Mouse (Mus musculus) CH12.LX (cell line): ENCODE results near the gene Spdya. TPM values are rescaled to one million over a fixed set of nuclear protein-coding genes. Genes with fewer than 3 reads are reported as not detected.

Experiments
- DNase-seq: peaks from one replicate; pipeline ENCODE4 v3.0.0-alpha.2; 2013; ENCODE audit errors: extremely low read depth
- H3K27ac ChIP-seq: 2 replicates; pipeline ENCODE4 v1.5.1; 2012; ENCODE audit warnings: low read depth, mild to moderate bottlenecking, control low read depth, moderate library complexity; ENCODE audit not compliant: insufficient read depth
- H3K27me3 ChIP-seq: replicated peaks from 2 replicates; pipeline ENCODE3; 2012; ENCODE audit warnings: inconsistent platforms
- H3K36me3 ChIP-seq, 2 experiments: replicated peaks in 1 of 2; 2 replicates each; pipeline versions ENCODE3 to v1.6.1; 2012; ENCODE audit warnings: inconsistent platforms in 1 of 2, low read length in 1 of 2, mild to moderate bottlenecking in 1 of 2, mixed read lengths in 1 of 2, moderate library complexity in 1 of 2; ENCODE audit not compliant: control insufficient read depth in 1 of 2, insufficient read depth in 1 of 2
- H3K4me1 ChIP-seq, 2 experiments: 2 replicates each; pipeline ENCODE4 v1.6.1; 2012; ENCODE audit warnings: inconsistent platforms in 1 of 2, moderate library complexity in 1 of 2; ENCODE audit not compliant: insufficient read depth in 2 of 2, control insufficient read depth in 1 of 2
- H3K4me2 ChIP-seq: 2 replicates; pipeline ENCODE4 v1.6.1; 2012; ENCODE audit warnings: low read depth, mild to moderate bottlenecking, control low read depth; ENCODE audit not compliant: poor library complexity, insufficient read depth, severe bottlenecking
- H3K4me3 ChIP-seq, 3 experiments: fragments of 150-350 bp in 1 of 3; sonication (generic) in 1 of 3; replicated peaks in 1 of 3; 2 replicates each; pipeline versions ENCODE3 to v1.5.1; 2011 to 2012; ENCODE audit warnings: low read depth in 2 of 3, low read length in 2 of 3, mild to moderate bottlenecking in 2 of 3, moderate library complexity in 2 of 3, control low read depth in 1 of 3, improper control_type of control experiment in 1 of 3, inconsistent platforms in 1 of 3, mixed read lengths in 1 of 3; ENCODE audit not compliant: poor library complexity in 1 of 3
- H3K79me2 ChIP-seq: replicated peaks from 2 replicates; pipeline ENCODE4 v1.6.1; 2012; ENCODE audit warnings: mild to moderate bottlenecking, moderate library complexity; ENCODE audit not compliant: control insufficient read depth, poor library complexity, insufficient read depth, severe bottlenecking; ENCODE audit errors: extremely low read depth
- H3K9ac ChIP-seq: 2 replicates; pipeline ENCODE4 v1.6.1; 2012; ENCODE audit warnings: low read depth, mild to moderate bottlenecking, control low read depth, moderate library complexity; ENCODE audit not compliant: insufficient read depth
- H3K9me3 ChIP-seq: replicated peaks from 2 replicates; pipeline ENCODE3; 2012; ENCODE audit warnings: low read length, inconsistent platforms, mixed read lengths
- BHLHE40 ChIP-seq: IDR thresholded peaks from 2 replicates; pipeline ENCODE4 v1.6.1; 2011; ENCODE audit warnings: mild to moderate bottlenecking, low read depth, low read length, improper control_type of control experiment
- CHD1 ChIP-seq: IDR thresholded peaks from 2 replicates; pipeline ENCODE4 v1.6.1; 2012; ENCODE audit warnings: low read depth, low read length, improper control_type of control experiment, inconsistent platforms
- CHD2 ChIP-seq: IDR thresholded peaks from 2 replicates; pipeline ENCODE4 v1.6.1; 2011; ENCODE audit warnings: low read length, improper control_type of control experiment
- CTCF ChIP-seq, 2 experiments: IDR thresholded peaks in 1 of 2; conservative IDR thresholded peaks in 1 of 2; 2 replicates each; pipeline ENCODE4 v1.5.1; 2011 to 2012; ENCODE audit warnings: low read depth in 2 of 2, low read length in 2 of 2, improper control_type of control experiment in 1 of 2, inconsistent platforms in 1 of 2, mild to moderate bottlenecking in 1 of 2, moderate library complexity in 1 of 2
- E2F4 ChIP-seq: IDR thresholded peaks from 2 replicates; pipeline ENCODE4 v1.6.1; 2011; ENCODE audit warnings: low read depth, low read length, improper control_type of control experiment; ENCODE audit not compliant: insufficient replicate concordance
- ELF1 ChIP-seq: IDR thresholded peaks from 2 replicates; pipeline ENCODE4 v1.6.1; 2014; ENCODE audit warnings: low read depth, mild to moderate bottlenecking, inconsistent platforms, low read length, improper control_type of control experiment
- EP300 ChIP-seq: IDR thresholded peaks from 2 replicates; pipeline ENCODE4 v1.6.1; 2011; ENCODE audit warnings: low read length, improper control_type of control experiment
- ETS1 ChIP-seq: conservative IDR thresholded peaks from 2 replicates; pipeline ENCODE4 v1.6.1; 2012; ENCODE audit warnings: low read depth, mild to moderate bottlenecking, inconsistent platforms, low read length, improper control_type of control experiment, moderate library complexity
- GABPA ChIP-seq: IDR thresholded peaks from 2 replicates; pipeline ENCODE4 v1.6.1; 2012; ENCODE audit warnings: low read depth, low read length, improper control_type of control experiment, inconsistent platforms; ENCODE audit not compliant: insufficient replicate concordance
- HCFC1 ChIP-seq: IDR thresholded peaks from 2 replicates; pipeline ENCODE4 v1.6.1; 2012; ENCODE audit warnings: low read depth, mild to moderate bottlenecking, inconsistent platforms, low read length, improper control_type of control experiment
- IRF4 ChIP-seq: IDR thresholded peaks from 2 replicates; pipeline ENCODE4 v1.6.1; 2014; ENCODE audit warnings: low read depth, mild to moderate bottlenecking, inconsistent platforms, low read length, improper control_type of control experiment
- JUN ChIP-seq: IDR thresholded peaks from 2 replicates; pipeline ENCODE4 v1.6.1; 2011; ENCODE audit warnings: low read depth, mild to moderate bottlenecking, low read length, improper control_type of control experiment, moderate library complexity; ENCODE audit not compliant: insufficient read depth
- JUND ChIP-seq: conservative IDR thresholded peaks from 2 replicates; pipeline ENCODE4 v1.6.1; 2011; ENCODE audit warnings: low read depth, low read length, improper control_type of control experiment
- KAT2A ChIP-seq: IDR thresholded peaks from 2 replicates; pipeline ENCODE4 v1.6.1; 2012; ENCODE audit warnings: low read length, improper control_type of control experiment, inconsistent platforms; ENCODE audit not compliant: insufficient replicate concordance
- MAFK ChIP-seq: IDR thresholded peaks from 2 replicates; pipeline ENCODE4 v1.6.1; 2011; ENCODE audit warnings: low read length, improper control_type of control experiment; ENCODE audit not compliant: insufficient replicate concordance
- MAX ChIP-seq: IDR thresholded peaks from 2 replicates; pipeline ENCODE4 v1.6.1; 2011; ENCODE audit warnings: low read length, improper control_type of control experiment
- MAZ ChIP-seq: IDR thresholded peaks from 2 replicates; pipeline ENCODE4 v1.6.1; 2012; ENCODE audit warnings: low read depth, mild to moderate bottlenecking, inconsistent platforms, low read length, improper control_type of control experiment, moderate library complexity
- MEF2A ChIP-seq: IDR thresholded peaks from 2 replicates; pipeline ENCODE4 v1.6.1; 2014; ENCODE audit warnings: low read depth, mild to moderate bottlenecking, inconsistent platforms, low read length, improper control_type of control experiment, borderline replicate concordance
- MXI1 ChIP-seq: IDR thresholded peaks from 2 replicates; pipeline ENCODE4 v1.6.1; 2011; ENCODE audit warnings: mild to moderate bottlenecking, low read depth, low read length, improper control_type of control experiment
- MYC ChIP-seq: IDR thresholded peaks from 2 replicates; pipeline ENCODE4 v1.6.1; 2011; ENCODE audit warnings: low read depth, mild to moderate bottlenecking, improper control_type of control experiment, low read length
- NELFE ChIP-seq: IDR thresholded peaks from 2 replicates; pipeline ENCODE4 v1.6.1; 2011; ENCODE audit warnings: low read depth, low read length, improper control_type of control experiment
- NRF1 ChIP-seq: IDR thresholded peaks from 2 replicates; pipeline ENCODE4 v1.6.1; 2014; ENCODE audit warnings: low read depth, mild to moderate bottlenecking, inconsistent platforms, low read length, improper control_type of control experiment, moderate library complexity
- PAX5 ChIP-seq: IDR thresholded peaks from 2 replicates; pipeline ENCODE4 v1.6.1; 2012; ENCODE audit warnings: low read length, inconsistent platforms, mixed read lengths
- POLR2A ChIP-seq: IDR thresholded peaks from 2 replicates; pipeline ENCODE4 v1.6.1; 2011; ENCODE audit warnings: low read depth, mild to moderate bottlenecking, improper control_type of control experiment, low read length
- POLR2AphosphoS2 ChIP-seq: IDR thresholded peaks from 2 replicates; pipeline ENCODE4 v1.6.1; 2011; ENCODE audit warnings: low read depth, low read length, improper control_type of control experiment
- RAD21 ChIP-seq: IDR thresholded peaks from 2 replicates; pipeline ENCODE4 v1.6.1; 2011; ENCODE audit warnings: low read depth, mild to moderate bottlenecking, low read length, improper control_type of control experiment, moderate library complexity
- RCOR1 ChIP-seq: conservative IDR thresholded peaks from 2 replicates; pipeline ENCODE4 v1.6.1; 2012; ENCODE audit warnings: low read depth, mild to moderate bottlenecking, inconsistent platforms, low read length, improper control_type of control experiment
- SIN3A ChIP-seq: IDR thresholded peaks from 2 replicates; pipeline ENCODE4 v1.6.1; 2012; ENCODE audit warnings: low read length, improper control_type of control experiment, inconsistent platforms
- SMC3 ChIP-seq: IDR thresholded peaks from 2 replicates; pipeline ENCODE4 v1.6.1; 2011; ENCODE audit warnings: low read depth, low read length, improper control_type of control experiment
- TBP ChIP-seq: conservative IDR thresholded peaks from 2 replicates; pipeline ENCODE4 v1.6.1; 2011; ENCODE audit warnings: low read depth, low read length, improper control_type of control experiment
- UBTF ChIP-seq: IDR thresholded peaks from 2 replicates; pipeline ENCODE4 v1.6.1; 2012; ENCODE audit warnings: low read depth, mild to moderate bottlenecking, inconsistent platforms, low read length, improper control_type of control experiment, moderate library complexity
- USF1 ChIP-seq: IDR thresholded peaks from 2 replicates; pipeline ENCODE4 v1.6.1; 2014; ENCODE audit warnings: low read depth, mild to moderate bottlenecking, inconsistent platforms, low read length, improper control_type of control experiment
- USF2 ChIP-seq: conservative IDR thresholded peaks from 2 replicates; pipeline ENCODE4 v1.6.1; 2011; ENCODE audit warnings: low read depth, low read length, improper control_type of control experiment
- ZC3H11A ChIP-seq: IDR thresholded peaks from 2 replicates; pipeline ENCODE4 v1.6.1; 2012; ENCODE audit warnings: low read depth, mild to moderate bottlenecking, inconsistent platforms, low read length, improper control_type of control experiment
- ZKSCAN1 ChIP-seq: IDR thresholded peaks from 2 replicates; pipeline ENCODE4 v1.6.1; 2012; ENCODE audit warnings: low read depth, inconsistent platforms, low read length, improper control_type of control experiment, borderline replicate concordance
- ZMIZ1 ChIP-seq: IDR thresholded peaks from 2 replicates; pipeline ENCODE4 v1.6.1; 2012; ENCODE audit warnings: low read depth, mild to moderate bottlenecking, inconsistent platforms, low read length, improper control_type of control experiment
- ZNF384 ChIP-seq: IDR thresholded peaks from 2 replicates; pipeline ENCODE4 v1.6.1; 2012; ENCODE audit warnings: low read depth, low read length, improper control_type of control experiment, inconsistent platforms
- dilution Hi-C: fragments of 300-500 bp; cut with MboI; formaldehyde crosslinking; loops from 2 replicates; pipeline ENCODE4 v1.14.3; 2020; ENCODE audit warnings: low sequenced_read_pairs; ENCODE audit not compliant: extremely low pct_unique_long_range_greater_than_20kb, extremely low pct_ligation_motif_present
- in situ Hi-C: fragments of 300-500 bp; cut with MboI; formaldehyde crosslinking; loops from 3 replicates; pipeline ENCODE4 v1.14.3; 2019; ENCODE audit warnings: low sequenced_read_pairs, low pct_ligation_motif_present, low pct_unique_long_range_greater_than_20kb, mixed read lengths
- polyA plus RNA-seq: library from polyadenylated mRNA; unstranded; fragments of >175 nt; gene quantifications from 2 replicates; pipeline ENCODE4 v1.2.1, GENCODE M21; 2012; ENCODE audit warnings: low read depth; ENCODE audit not compliant: insufficient read length
- total RNA-seq, 2 experiments: library from RNA; depleted of rRNA; stranded (reverse); fragments of 300-350 nt in 1 of 2; fragments of >200 nt in 1 of 2; gene quantifications; 2 replicates each; pipeline ENCODE4 v1.2.3; 2012 to 2014

Gene Spdya
- total and polyA plus RNA-seq, 3 experiments, result 0.04 to 0.80 TPM; not detected in 1

- dilution Hi-C loops (no loop called here), in situ Hi-C loops (no loop called here)
- Histone ChIP-seq H3K4me1 (peaks cover 0 to 14% of the 10 kb centered on the region in 2 experiments; a peak in 2 of 4 replicates), H3K4me2 (peak within 1 kb of the TSS; percentile 54; the same call in 1 of the 2 replicates), H3K9ac (peak within 1 kb of the TSS; percentile 86), H3K9me3 (no peaks in the 10 kb centered on the region), H3K79me2 (peaks cover 14% of the 10 kb centered on the region), H3K36me3 (peaks cover 5 to 7% of the 10 kb centered on the region in 2 experiments), H3K4me3 (peak within 1 kb of the TSS; percentile 63 to 82 (median 68)), H3K27me3 (no peaks in the 10 kb centered on the region), H3K27ac (peak within 1 kb of the TSS; percentile 74)
- DNase-seq, result peak; percentile 94
- peak; percentile 65; the same call in 1 of the 2 replicates for TF ChIP-seq MEF2A
- peak; percentile 37; the same call in 1 of the 2 replicates for TF ChIP-seq MYC
- TF ChIP-seq GABPA, result peak; percentile 33; the same call in 1 of the 2 replicates
- no peak for TF ChIP-seq JUND
- peak; percentile 60 for TF ChIP-seq NELFE
- TF ChIP-seq MAX, result 0 out of 2 replicates have a peak, but pooled peaks have one; percentile 40
- no peak for TF ChIP-seq CHD1
- TF ChIP-seq MAFK, result no peak
- no peak for TF ChIP-seq SMC3
- TF ChIP-seq MAZ, result peak; percentile 75; the same call in 1 of the 2 replicates
- TF ChIP-seq USF2, result no peak
- peak; percentile 94; the same call in 1 of the 2 replicates for TF ChIP-seq E2F4
- no peak for TF ChIP-seq BHLHE40
- TF ChIP-seq RCOR1, result no peak
- TF ChIP-seq KAT2A, result peak; percentile 82; the same call in 1 of the 2 replicates
- TF ChIP-seq MXI1, result peak; percentile 96
- TF ChIP-seq POLR2AphosphoS2, result peak; percentile 74; the same call in 1 of the 2 replicates
- peak; percentile 86 for TF ChIP-seq ZMIZ1
- TF ChIP-seq NRF1, result peak; percentile 89
- no peak for TF ChIP-seq USF1
- no peak for TF ChIP-seq PAX5
- TF ChIP-seq RAD21, result no peak
- TF ChIP-seq UBTF, result peak; percentile 74; the same call in 1 of the 2 replicates
- TF ChIP-seq ZKSCAN1, result no peak
- no peak for TF ChIP-seq EP300
- TF ChIP-seq POLR2A, result peak; percentile 87
- TF ChIP-seq SIN3A, result peak; percentile 100
- TF ChIP-seq HCFC1, result peak; percentile 85
- no peak for TF ChIP-seq JUN
- peak; percentile 42; the same call in 1 of the 2 replicates for TF ChIP-seq TBP
- TF ChIP-seq ZC3H11A, result no peak
- TF ChIP-seq ELF1, result peak; percentile 95
- TF ChIP-seq ZNF384, result no peak
- peak; percentile 48; the same call in 1 of the 2 replicates for TF ChIP-seq ETS1
- TF ChIP-seq CTCF (conservative IDR thresholded peaks at IDR 0.05 in 1 of 2, IDR thresholded peaks at IDR 0.05 in 1 of 2; ENCODE audit: low read depth in 2 of 2, low read length in 2 of 2), result peak in 1 of 2 experiments; percentile 6; a peak in 1 of 4 replicates
- TF ChIP-seq IRF4, result peak; percentile 37; the same call in 1 of the 2 replicates
- peak; percentile 74 for TF ChIP-seq CHD2
Measured at GRCm38 (mm10) chr17:71526711-71527564, 24.9 kb upstream of the Spdya start, which contains the start of gene Ndc80. Gene Ndc80, minus strand, starts transcription at chr17:71526857.
